Mouse (Mus musculus): Measurements from ENCODE around the gene Tubd1.
A peak's percentile ranks its signal among the peaks of the same experiment; 100 is the strongest.
"Not testable (repeated sequence)": the region's sequence is repeated elsewhere in the genome, so short reads cannot be mapped to it uniquely, and the experiment has no call there.

Gene Tubd1

DNA sequence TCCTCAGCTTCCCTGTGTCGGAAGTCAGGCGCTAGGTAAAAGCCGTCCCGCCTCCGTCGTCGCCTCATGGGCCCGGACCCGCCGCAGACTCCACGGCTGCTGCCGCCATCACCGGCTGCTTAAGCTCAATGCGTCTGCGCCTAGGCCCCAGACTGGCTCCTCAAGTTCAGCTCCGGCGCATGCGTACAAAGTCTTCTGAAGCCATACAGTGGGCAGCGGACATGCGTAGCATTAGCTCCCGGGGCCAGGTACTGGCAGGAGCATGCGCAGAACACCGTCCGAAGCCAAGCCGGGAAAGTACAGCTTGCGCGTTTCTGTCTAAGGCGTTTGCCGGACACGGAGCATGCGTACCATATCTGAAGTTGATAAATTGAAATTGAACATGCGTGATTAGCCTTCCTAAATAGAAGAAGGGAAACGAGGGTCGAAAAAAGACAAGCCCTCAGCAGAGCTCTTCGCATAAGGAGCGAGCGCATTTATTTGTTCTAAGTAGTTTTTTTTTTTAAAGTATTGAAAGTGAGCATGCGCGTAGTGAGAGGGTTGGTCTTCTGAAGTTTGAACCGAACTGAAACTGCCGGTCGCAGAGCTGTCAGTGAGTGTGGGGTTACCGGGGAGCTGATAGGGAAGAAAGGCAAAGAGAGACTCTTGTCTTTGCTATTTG lies at the start of gene Tubd1, which contains the start of gene Rps6kb1:
Gene Tubd1 (plus strand): TSS at position 353 of the 661 bp plus-strand sequence.
Gene Rps6kb1 (minus strand): TSS at position 167 of the 661 bp plus-strand sequence.
- peak; percentile 97 for DNase-seq (ENCODE audit: low spot score)

GRCm38 (mm10) chr11:86497356-86497755 lies 47.4 kb upstream of the Tubd1 start:
- DNase-seq (ENCODE audit: low spot score): no peak

DNA sequence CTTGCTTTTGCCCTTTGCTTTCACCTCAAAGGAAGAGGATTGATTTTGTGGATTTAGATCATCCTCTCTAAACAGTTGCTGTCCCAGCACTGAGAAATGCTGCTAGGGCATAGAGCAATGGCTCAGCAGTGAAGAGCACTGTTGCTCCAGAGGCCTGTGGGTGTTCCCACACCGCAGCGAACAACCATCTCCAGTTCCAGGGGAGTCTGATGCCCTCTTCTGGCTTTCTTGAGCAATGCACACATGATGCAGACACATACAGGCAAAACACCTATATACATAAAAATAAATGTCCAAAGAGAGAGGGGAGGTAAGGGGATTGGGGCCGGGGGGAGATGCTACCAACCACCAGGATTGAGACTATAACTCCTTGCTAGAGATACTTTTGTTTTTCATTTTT lies 46.9 kb upstream of the Tubd1 start:
- no peak for DNase-seq (ENCODE audit: low spot score)

DNA sequence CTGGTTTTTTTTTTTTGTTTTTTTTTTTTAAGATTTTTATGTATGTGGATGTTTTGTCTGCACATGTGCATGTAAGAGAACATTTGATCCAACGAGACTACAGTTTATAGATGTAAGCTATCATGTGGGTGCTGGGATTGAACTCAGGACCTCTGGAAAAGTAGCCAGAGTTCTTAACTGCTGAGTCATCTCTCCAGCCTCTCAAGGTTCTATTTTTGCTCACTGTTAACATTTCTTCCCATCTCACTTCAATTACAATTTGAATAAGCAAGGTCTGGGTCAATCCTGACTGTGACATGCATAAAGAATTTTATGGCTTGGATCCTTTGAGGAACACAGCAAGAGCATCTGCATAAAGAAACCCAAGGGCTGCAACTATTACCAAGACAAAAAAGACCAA lies 44.0 kb upstream of the Tubd1 start:
- DNase-seq (ENCODE audit: low spot score): no peak

DNA sequence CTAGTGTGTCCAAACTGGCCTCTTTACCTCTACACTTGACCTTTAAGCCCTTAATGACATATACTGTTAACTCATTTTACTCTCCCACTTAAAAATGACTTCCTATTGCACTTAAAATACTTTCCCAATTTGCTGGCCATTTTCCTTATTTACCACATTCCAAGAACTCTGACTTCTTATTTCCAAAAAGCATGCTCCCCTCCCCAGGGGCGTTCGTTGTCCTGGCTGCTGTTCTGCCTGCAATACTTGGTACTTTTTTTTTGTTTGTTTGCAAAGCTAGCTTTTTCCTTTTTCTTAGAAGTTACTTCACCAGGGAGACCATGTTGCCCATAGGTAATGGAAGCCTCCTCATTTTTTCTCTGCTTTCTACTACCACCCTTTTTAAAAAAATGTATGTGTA lies 41.7 kb upstream of the Tubd1 start:
- no peak for DNase-seq (ENCODE audit: low spot score)

DNA sequence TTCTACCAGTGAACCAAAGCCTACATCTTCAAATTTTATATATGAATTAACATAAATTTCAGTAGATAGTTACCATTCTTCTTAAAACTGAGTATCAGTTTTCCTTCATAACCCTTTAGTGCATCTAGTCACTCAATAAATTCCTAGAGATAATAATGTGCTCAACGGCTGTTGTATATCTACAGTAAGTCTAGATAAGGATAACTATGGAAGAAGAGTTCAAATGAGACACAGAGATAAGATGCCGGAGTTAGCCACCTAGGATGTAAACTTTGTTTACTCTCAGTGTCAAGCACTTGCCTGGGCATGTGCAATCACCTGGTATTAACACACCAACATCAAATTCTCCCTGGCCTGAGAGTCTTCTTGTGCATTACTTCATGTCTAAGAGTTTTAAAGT lies 37.5 kb upstream of the Tubd1 start:
- DNase-seq (ENCODE audit: low spot score): no peak

- no peak for DNase-seq (ENCODE audit: low spot score)
Observed at GRCm38 (mm10) chr11:86507991-86508390, 36.8 kb upstream of the Tubd1 start.

DNA sequence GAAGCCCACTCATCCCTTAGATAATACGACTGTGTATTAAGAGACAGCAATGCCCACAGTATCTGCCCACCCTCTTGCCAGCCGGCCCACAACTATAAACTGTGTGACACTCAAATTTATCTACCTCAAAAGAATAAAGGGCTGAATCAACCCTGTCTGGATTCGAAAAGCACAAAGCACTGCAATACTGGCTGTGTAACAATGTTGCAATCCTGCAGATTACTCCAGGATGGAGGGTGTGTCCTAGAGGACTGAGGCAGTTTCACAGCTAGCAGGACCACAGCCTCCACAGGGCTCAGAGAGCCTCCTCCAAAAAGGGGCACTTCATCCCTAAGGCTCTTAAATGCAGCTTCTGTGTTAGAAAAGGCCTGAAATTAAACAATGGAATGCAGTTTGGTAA lies 28.2 kb upstream of the Tubd1 start:
- DNase-seq (ENCODE audit: low spot score): no peak

GRCm38 (mm10) chr11:86517229-86517628 lies 27.6 kb upstream of the Tubd1 start:
- no peak for DNase-seq (ENCODE audit: low spot score)

GRCm38 (mm10) chr11:86519751-86520150 lies 25.0 kb upstream of the Tubd1 start:
- DNase-seq (ENCODE audit: low spot score): no peak

- no peak for DNase-seq (ENCODE audit: low spot score)
Observed at GRCm38 (mm10) chr11:86527528-86527927, 17.3 kb upstream of the Tubd1 start.

- DNase-seq (ENCODE audit: low spot score): no peak
Observed at GRCm38 (mm10) chr11:86532834-86533233, 12.0 kb upstream of the Tubd1 start.

DNA sequence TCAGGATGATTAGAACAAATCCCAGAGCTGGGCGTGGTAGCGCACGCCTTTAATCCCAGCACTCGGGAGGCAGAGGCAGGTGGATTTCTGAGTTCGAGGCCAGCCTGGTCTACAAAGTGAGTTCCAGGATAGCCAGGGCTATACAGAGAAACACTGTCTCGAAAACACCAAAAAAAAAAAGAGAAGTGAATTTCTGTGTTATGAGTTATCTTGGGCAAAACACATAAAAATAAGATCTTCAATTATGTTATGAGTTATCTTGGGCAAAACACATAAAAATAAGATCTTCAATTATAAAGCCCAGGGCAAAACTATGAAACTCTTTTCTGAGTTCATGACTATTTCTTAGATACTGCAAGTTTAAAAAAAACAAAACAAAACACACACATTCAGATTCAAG lies 11.5 kb upstream of the Tubd1 start:
- DNase-seq (ENCODE audit: low spot score): not testable (repeated sequence)

GRCm38 (mm10) chr11:86534201-86534910 lies 10.4 kb upstream of the Tubd1 start:
- DNase-seq (ENCODE audit: low spot score): no peak

- DNase-seq (ENCODE audit: low spot score): no peak
Observed at GRCm38 (mm10) chr11:86538786-86539185, 6.0 kb upstream of the Tubd1 start.

- DNase-seq (ENCODE audit: low spot score): no peak
Observed at GRCm38 (mm10) chr11:86539716-86540475, 4.9 kb upstream of the Tubd1 start.

- no peak for DNase-seq (ENCODE audit: low spot score)
Observed at GRCm38 (mm10) chr11:86540476-86540845, 4.3 kb upstream of the Tubd1 start.

GRCm38 (mm10) chr11:86542851-86543250 lies 1.9 kb upstream of the Tubd1 start:
- no peak for DNase-seq (ENCODE audit: low spot score)

DNA sequence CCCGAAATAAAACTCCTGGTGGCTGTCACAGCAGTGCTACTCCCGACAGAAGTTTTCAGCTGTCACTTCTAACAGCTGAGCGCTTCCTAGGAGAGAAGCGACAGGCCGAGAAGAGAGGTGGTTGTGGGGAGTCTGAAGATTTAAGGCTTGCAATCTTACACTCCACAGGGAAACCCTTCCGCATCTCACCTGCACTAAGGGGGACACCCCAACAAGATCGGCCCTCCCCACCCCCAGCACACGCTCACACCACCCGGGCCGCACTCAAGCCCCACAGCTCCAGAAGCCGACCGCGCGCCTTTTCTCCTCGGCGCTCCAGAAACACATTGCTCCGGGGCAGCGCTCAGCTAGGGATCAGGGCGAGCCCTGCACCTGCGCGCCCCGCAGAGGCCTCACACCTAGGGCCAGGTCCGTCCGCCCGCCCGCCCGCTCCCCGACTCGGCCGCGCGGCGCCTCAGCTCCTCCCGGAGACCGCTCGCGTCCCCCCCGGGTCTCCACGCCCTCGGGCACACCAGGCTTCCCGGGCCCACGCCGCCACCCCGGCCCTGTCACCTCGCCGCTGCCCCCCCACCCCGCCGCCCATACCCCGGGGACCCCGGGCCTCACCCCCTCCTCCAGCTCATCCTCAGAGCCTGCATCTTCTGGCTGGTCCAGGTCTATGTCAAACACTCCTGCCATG lies 692 bp upstream of the Tubd1 start:
- no peak for DNase-seq (ENCODE audit: low spot score)

- no peak for DNase-seq (ENCODE audit: low spot score)
Observed at GRCm38 (mm10) chr11:86545556-86545955, 765 bp downstream of the Tubd1 start.

DNA sequence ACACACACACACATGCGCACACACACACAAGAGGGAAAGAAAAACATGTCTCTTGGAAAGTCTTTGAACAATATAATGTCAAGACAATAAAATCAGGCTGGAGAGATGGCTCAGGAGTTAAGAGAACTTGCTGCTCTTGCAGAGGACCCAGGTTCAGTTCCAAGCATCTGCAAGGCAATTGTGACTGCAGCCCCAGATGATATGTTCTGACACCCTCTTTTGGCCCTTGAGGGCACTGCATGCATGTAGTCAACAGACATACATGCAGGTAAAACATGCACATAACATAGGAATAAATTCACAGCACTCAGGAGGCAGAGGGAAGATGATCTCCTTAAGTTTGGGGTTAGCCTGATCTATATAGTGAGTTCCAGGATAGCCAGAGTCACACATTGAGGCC lies 2.6 kb downstream of the Tubd1 start:
- no peak for DNase-seq (ENCODE audit: low spot score)

DNA sequence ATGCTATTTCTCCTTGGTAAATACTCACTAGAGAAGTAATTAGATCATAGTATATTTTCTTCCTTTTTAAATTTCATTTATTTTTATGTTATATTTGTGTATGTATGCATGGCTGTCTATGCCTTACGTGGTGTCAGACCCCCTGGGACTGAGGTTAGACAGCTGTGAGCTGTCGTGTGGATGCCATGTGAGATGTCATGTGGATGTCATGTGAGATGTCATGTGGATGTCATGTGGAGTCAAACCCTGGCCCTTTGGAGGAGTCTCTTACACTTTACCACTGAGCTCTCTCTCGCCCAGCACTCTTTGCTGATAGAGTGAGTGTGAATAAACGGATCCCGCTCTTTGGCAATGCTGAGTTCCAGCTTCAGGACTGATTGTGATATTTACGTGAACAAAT lies 8.7 kb downstream of the Tubd1 start:
- no peak for DNase-seq (ENCODE audit: low spot score)
